Mouse (Mus musculus) cerebellum, postnatal 10 days (tissue): Measurements from ENCODE around the gene Plekhg1.

Experiments
- DNase-seq, 2 experiments: peaks; one replicate each; pipeline ENCODE4 v3.0.0; 2021; ENCODE audit warnings: mixed read lengths in 2 of 2

Plekhg1 gene

GRCm38 (mm10) chr10:3740148-3740503, at the start of gene Plekhg1:
Gene Plekhg1, plus strand, starts transcription at chr10:3740364.
- DNase-seq, result peak; percentile 73 to 83

GRCm38 (mm10) chr10:3692791-3693190, 47.4 kb upstream of the Plekhg1 start:
- no peak for DNase-seq

GRCm38 (mm10) chr10:3693699-3694280, 46.4 kb upstream of the Plekhg1 start:
- DNase-seq, result peak; percentile 33 to 54

- peak in 1 of 2 experiments; percentile 31 for DNase-seq
These were observed 44.7 kb upstream of the Plekhg1 start for GRCm38 (mm10) chr10:3695332-3695905.

GRCm38 (mm10) chr10:3696727-3697348, 43.3 kb upstream of the Plekhg1 start:
- peak; percentile 37 to 39 for DNase-seq

- no peak for DNase-seq
These were observed 42.7 kb upstream of the Plekhg1 start for GRCm38 (mm10) chr10:3697500-3697899.

GRCm38 (mm10) chr10:3700225-3701073, 39.7 kb upstream of the Plekhg1 start:
- no peak for DNase-seq

GRCm38 (mm10) chr10:3701832-3702231, 38.3 kb upstream of the Plekhg1 start:
- DNase-seq, result no peak

- no peak for DNase-seq
These were observed 37.6 kb upstream of the Plekhg1 start for GRCm38 (mm10) chr10:3702585-3702984.

GRCm38 (mm10) chr10:3706231-3706630, 33.9 kb upstream of the Plekhg1 start:
- DNase-seq, result peak; percentile 67 to 74

GRCm38 (mm10) chr10:3710081-3710480, 30.1 kb upstream of the Plekhg1 start:
- no peak for DNase-seq

- DNase-seq, result peak; percentile 70 to 87
These were observed 24.7 kb upstream of the Plekhg1 start for GRCm38 (mm10) chr10:3715302-3715943.

- peak; percentile 55 to 59 for DNase-seq
These were observed 21.9 kb upstream of the Plekhg1 start for GRCm38 (mm10) chr10:3718021-3718865.

- DNase-seq, result no peak
These were observed 19.9 kb upstream of the Plekhg1 start for GRCm38 (mm10) chr10:3720296-3720695.

GRCm38 (mm10) chr10:3722339-3722738, 17.8 kb upstream of the Plekhg1 start:
- no peak for DNase-seq

GRCm38 (mm10) chr10:3724665-3725064, 15.5 kb upstream of the Plekhg1 start:
- DNase-seq, result no peak

GRCm38 (mm10) chr10:3729666-3730065, 10.5 kb upstream of the Plekhg1 start:
- DNase-seq, result no peak

- no peak for DNase-seq
These were observed 9.8 kb upstream of the Plekhg1 start for GRCm38 (mm10) chr10:3730314-3730713.

- DNase-seq, result peak; percentile 40 to 69
These were observed 3.1 kb upstream of the Plekhg1 start for GRCm38 (mm10) chr10:3737034-3737433.

GRCm38 (mm10) chr10:3740504-3741388, 582 bp downstream of the Plekhg1 start:
- DNase-seq, result peak; percentile 61 to 69

- DNase-seq, result no peak
These were observed 1.6 kb downstream of the Plekhg1 start for GRCm38 (mm10) chr10:3741791-3742190.
